Mouse (Mus musculus): ENCODE results near the gene Trp63.

Gene Trp63

GRCm38 (mm10) chr16:25877416-25877965 lies 193.9 kb downstream of the Trp63 start:
- DNase-seq, result no peak

- DNase-seq, result no peak
These were observed 194.6 kb downstream of the Trp63 start for GRCm38 (mm10) chr16:25878116-25878515.

GRCm38 (mm10) chr16:25899071-25899470 lies 215.5 kb downstream of the Trp63 start:
- DNase-seq, result no peak

GRCm38 (mm10) chr16:25899657-25900056 lies 216.1 kb downstream of the Trp63 start:
- no peak for DNase-seq

- no peak for DNase-seq
These were observed 216.9 kb downstream of the Trp63 start for GRCm38 (mm10) chr16:25900389-25900908.

GRCm38 (mm10) chr16:25912185-25912584 lies 228.6 kb downstream of the Trp63 start:
- DNase-seq, result no peak

- no peak for DNase-seq
These were observed 250.6 kb downstream of the Trp63 start for GRCm38 (mm10) chr16:25934181-25934580.

All from thymus, postnatal 14 days (tissue).